ENCODE assay signal across 8 mouse cellular contexts in the genomic region with DNA sequence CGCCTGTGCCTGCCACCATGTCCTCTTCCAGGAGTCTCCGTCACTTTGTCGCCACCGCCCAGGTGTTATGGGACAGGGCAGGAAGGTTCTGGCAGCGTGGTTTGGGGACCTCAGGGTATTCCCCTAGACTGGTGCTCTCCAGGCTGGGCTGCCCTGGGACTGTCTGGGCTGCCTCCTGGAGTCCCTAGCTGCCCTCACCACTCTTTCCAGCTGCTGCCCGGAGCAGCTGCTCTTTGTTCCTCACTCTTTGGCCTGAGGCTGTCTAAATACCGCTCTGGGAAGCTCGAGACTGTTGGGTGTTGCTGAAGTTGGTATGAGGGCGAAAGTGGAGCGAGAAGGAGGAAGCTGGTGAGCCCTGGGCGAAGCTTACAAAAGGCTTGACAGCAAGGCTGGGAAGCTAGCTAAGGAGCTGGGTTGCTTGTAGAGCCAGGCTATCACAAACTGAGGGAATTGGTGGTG. TPM values are rescaled to one million over a fixed set of nuclear protein-coding genes. Genes with fewer than 3 reads are reported as not detected.
DNase-seq lines count a peak whose midpoint lies in the region; ATAC-seq and TF ChIP-seq lines count a peak whose summit lies in the region.

No protein-coding gene starts in this region.

- no peak for TF ChIP-seq POLR2A in bone marrow, adult 2 months (IDR thresholded peaks at IDR 0.05; ENCODE audit: borderline replicate concordance, control insufficient read depth, low read depth, low read length)

- H3K79me3 ChIP-seq in C2C12 (ENCODE audit: low read depth): no peaks in the 10 kb centered on the region

- TF ChIP-seq CTCF in C2C12 (IDR thresholded peaks at IDR 0.05; ENCODE audit: control insufficient read depth, insufficient read depth, insufficient read length): no peak
- no peak for TF ChIP-seq CTCF in bone marrow, adult 2 months (IDR thresholded peaks at IDR 0.05; ENCODE audit: control insufficient read depth, insufficient read depth, low read length)

- H3ac ChIP-seq in C2C12 (ENCODE audit: control insufficient read depth, insufficient read length, low read depth): peak overlapping the region; percentile 70

- no peaks in the 10 kb centered on the region for H3K36me3 ChIP-seq in C2C12 (ENCODE audit: control insufficient read depth, insufficient read depth)
- H3K36me3 ChIP-seq in lung, embryonic 15.5 days: no peaks in the 10 kb centered on the region
- H3K36me3 ChIP-seq in neural tube, embryonic 15.5 days: 0 out of 2 replicates have a peak, but pooled peaks cover 5% of the 10 kb centered on the region

- peak; percentile 47 for DNase-seq in forelimb bud, embryonic 11.5 days (ENCODE audit: low read depth, low spot score)
- peak; percentile 62 for DNase-seq in kidney, adult 18-20 months
- no peak for DNase-seq in frontal cortex, postnatal 36 days (ENCODE audit: low spot score in 2 of 2)
- DNase-seq in cerebellum, postnatal 25 days: no peak

- peaks cover 2% of the 10 kb centered on the region for H3K4me1 ChIP-seq in bone marrow, adult 2 months (ENCODE audit: control insufficient read depth, insufficient read depth, low read length)
- peaks cover 30% of the 10 kb centered on the region for H3K4me1 ChIP-seq in lung, embryonic 15.5 days
- H3K4me1 ChIP-seq in neural tube, embryonic 15.5 days: peaks cover 17% of the 10 kb centered on the region

- no peaks in the 10 kb centered on the region for H3K27me3 ChIP-seq in C2C12 (ENCODE audit: control insufficient read depth, insufficient read depth, insufficient read length)
- H3K27me3 ChIP-seq in lung, embryonic 15.5 days: no peaks in the 10 kb centered on the region
- no peaks in the 10 kb centered on the region for H3K27me3 ChIP-seq in neural tube, embryonic 15.5 days (replicated peaks)

- ATAC-seq in lung, embryonic 15.5 days (ENCODE audit: borderline replicate concordance, extremely low read depth, low FRiP score, low TSS enrichment): peak; percentile 81
- peak; percentile 16; the same call in 1 of the 2 replicates for ATAC-seq in neural tube, embryonic 15.5 days (ENCODE audit: low FRiP score)

- peak overlapping the region; percentile 41 for H3K4me3 ChIP-seq in C2C12 (ENCODE audit: insufficient read depth, poor library complexity, severe bottlenecking)
- peak overlapping the region; percentile 68 for H3K4me3 ChIP-seq in bone marrow, adult 2 months (replicated peaks; ENCODE audit: control insufficient read depth, low read depth, low read length)
- peak overlapping the region; percentile 41 for H3K4me3 ChIP-seq in lung, embryonic 15.5 days
- peak overlapping the region; percentile 48 for H3K4me3 ChIP-seq in neural tube, embryonic 15.5 days (replicated peaks)

- H3K27ac ChIP-seq in bone marrow, adult 2 months (ENCODE audit: control insufficient read depth, insufficient read depth, low read depth, low read length, poor library complexity): peak overlapping the region; percentile 47
- H3K27ac ChIP-seq in lung, embryonic 15.5 days: peak overlapping the region; percentile 76
- H3K27ac ChIP-seq in neural tube, embryonic 15.5 days (replicated peaks): peak overlapping the region; percentile 60; the same call in 1 of the 2 replicates

- 5% methylated on average over 11 of the region's 11 CpGs for WGBS in bone marrow, adult 2 months
- WGBS in lung, embryonic 15.5 days: 15% methylated on average over 11 of the region's 11 CpGs
- WGBS in neural tube, embryonic 15.5 days: 41% methylated on average over 11 of the region's 11 CpGs

- peaks cover 16% of the 10 kb centered on the region for H3K79me2 ChIP-seq in C2C12 (ENCODE audit: control insufficient read depth, insufficient read depth)

- peak overlapping the region; percentile 42 for H3K9ac ChIP-seq in lung, embryonic 15.5 days
- peak overlapping the region; percentile 50 for H3K9ac ChIP-seq in neural tube, embryonic 15.5 days (replicated peaks)

- no peaks in the 10 kb centered on the region for H3K9me3 ChIP-seq in lung, embryonic 15.5 days
- H3K9me3 ChIP-seq in neural tube, embryonic 15.5 days (replicated peaks): no peaks in the 10 kb centered on the region

- peak overlapping the region; percentile 80 for H3K4me2 ChIP-seq in lung, embryonic 15.5 days
- H3K4me2 ChIP-seq in neural tube, embryonic 15.5 days: peak overlapping the region; percentile 95

TF ChIP-seq in C2C12, 6 proteins besides CTCF, POLR2A, EP300 and RAD21:
- no peak for TF ChIP-seq CEBPB (IDR thresholded peaks at IDR 0.05; ENCODE audit: low read depth)
- TF ChIP-seq MAX (IDR thresholded peaks at IDR 0.05): no peak
- TF ChIP-seq MYOD1 (IDR thresholded peaks at IDR 0.05; ENCODE audit: control insufficient read depth, insufficient read length, low read depth): no peak
- no peak for TF ChIP-seq MYOG (IDR thresholded peaks at IDR 0.05; ENCODE audit: control insufficient read depth, extremely low read depth, insufficient read length)
- TF ChIP-seq USF1 (IDR thresholded peaks at IDR 0.05; ENCODE audit: low read depth): no peak
- TF ChIP-seq FOSL1 (IDR thresholded peaks at IDR 0.05; ENCODE audit: insufficient read depth, low read length, poor library complexity, severe bottlenecking): no peak

RNA-seq across cellular contexts. Expression of a gene that starts 32.7 kb away (rescaled TPM):
- polyA plus RNA-seq in C2C12 (2012; fragmentation: generic; extraction: Trizol): 21.1 TPM
- 11.8 and 20.5 TPM in 2 replicates for polyA plus RNA-seq in bone marrow, adult 2 months (2011; ENCODE audit: insufficient read depth, insufficient read length, low replicate concordance, missing spikeins)
- 21.0 and 21.2 TPM in 2 replicates for polyA plus RNA-seq in lung, embryonic 15.5 days (2015; fragmentation: Nextera tagmentation; extraction: Ambion mirVana)
- 28.6 and 29.4 TPM in 2 replicates for polyA plus RNA-seq in neural tube, embryonic 15.5 days (2015; fragmentation: Nextera tagmentation; extraction: Ambion mirVana)

Comparison
In these comparisons a context has a peak if more than half of its experiments do, and no peak if none do; other contexts are left out.
1. DNase-seq: peak in forelimb bud, embryonic 11.5 days (single experiment) and kidney, adult 18-20 months (single experiment); none in frontal cortex, postnatal 36 days (0 of 2) and cerebellum, postnatal 25 days (0 of 2).
2. Peak in every context shown above with its lines, with median percentiles within 50 percentile points of each other: H3K4me3 ChIP-seq and H3K27ac ChIP-seq.